Mouse (Mus musculus) spleen, adult 2 months (tissue): ENCODE results near the gene Insig1.

Source experiments
- CTCF ChIP-seq: fragments of 200-500 bp; IDR thresholded peaks from 2 replicates; pipeline ENCODE4 v1.5.1; 2011; ENCODE audit warnings: mild to moderate bottlenecking, inconsistent platforms; ENCODE audit not compliant: insufficient read depth, insufficient read length, insufficient replicate concordance; ENCODE audit errors: extremely low read depth
- POLR2A ChIP-seq: fragments of 200-500 bp; IDR thresholded peaks from 2 replicates; pipeline ENCODE4 v1.6.1; 2011; ENCODE audit warnings: low read depth, low read length, inconsistent platforms

DNA sequence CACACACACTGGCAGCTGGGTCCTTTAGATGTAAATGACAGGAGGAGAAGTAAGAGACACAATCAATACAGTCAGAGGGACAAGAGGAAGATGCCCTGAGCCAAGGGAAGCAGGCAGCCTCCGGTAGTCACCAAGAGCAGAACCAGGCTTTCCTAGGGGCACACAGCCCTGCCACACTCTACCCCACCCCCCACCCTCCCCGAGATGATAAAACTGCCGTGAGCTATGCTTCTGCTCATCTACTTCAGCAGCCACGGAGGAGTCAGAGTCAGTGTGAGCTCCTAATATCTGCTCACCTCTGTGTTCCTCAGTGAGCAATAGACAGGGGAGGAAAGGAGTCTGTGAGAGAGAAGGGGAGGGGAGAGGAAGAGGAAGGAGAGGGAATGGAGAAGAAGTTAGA, 5.9 kb upstream of the Insig1 start:
- TF ChIP-seq CTCF (no peak), POLR2A (no peak)
